Mouse (Mus musculus): ENCODE measurements at regions not wholly inside any gene's neighbourhood (a gene's known extent, or its start where the extent isn't known, plus 50 kb on each side); places are given as distances from the start of the nearest gene placed in this dataset.

GRCm38 (mm10) chr3:138609749-138610148 is 83.8 kb downstream of the Eif4e start:
- no peak for ATAC-seq
- 84% methylated on average over 1 of the region's 1 CpGs for WGBS
- Histone ChIP-seq H3K4me2 (no peak overlapping the region), H3K4me1 (no peaks in the 10 kb centered on the region), H3K27ac (0 out of 2 replicates have a peak overlapping the region, but pooled peaks have one; percentile 12), H3K9ac (no peak overlapping the region), H3K36me3 (ENCODE audit: poor library complexity, severe bottlenecking) (no peaks in the 10 kb centered on the region), H3K27me3 (no peaks in the 10 kb centered on the region), H3K4me3 (no peak overlapping the region), H3K9me3 (replicated peaks) (no peaks in the 10 kb centered on the region)

- Histone ChIP-seq H3K9me3 (replicated peaks) (no peaks in the 10 kb centered on the region), H3K4me1 (no peaks in the 10 kb centered on the region), H3K36me3 (ENCODE audit: poor library complexity, severe bottlenecking) (no peaks in the 10 kb centered on the region), H3K4me3 (no peak overlapping the region), H3K4me2 (no peak overlapping the region), H3K9ac (no peak overlapping the region), H3K27ac (no peak overlapping the region), H3K27me3 (no peaks in the 10 kb centered on the region)
- ATAC-seq = no peak
- WGBS = 79% methylated on average over 9 of the region's 9 CpGs
Measured at GRCm38 (mm10) chr3:138612884-138613653, 87.1 kb downstream of the Eif4e start.

DNA sequence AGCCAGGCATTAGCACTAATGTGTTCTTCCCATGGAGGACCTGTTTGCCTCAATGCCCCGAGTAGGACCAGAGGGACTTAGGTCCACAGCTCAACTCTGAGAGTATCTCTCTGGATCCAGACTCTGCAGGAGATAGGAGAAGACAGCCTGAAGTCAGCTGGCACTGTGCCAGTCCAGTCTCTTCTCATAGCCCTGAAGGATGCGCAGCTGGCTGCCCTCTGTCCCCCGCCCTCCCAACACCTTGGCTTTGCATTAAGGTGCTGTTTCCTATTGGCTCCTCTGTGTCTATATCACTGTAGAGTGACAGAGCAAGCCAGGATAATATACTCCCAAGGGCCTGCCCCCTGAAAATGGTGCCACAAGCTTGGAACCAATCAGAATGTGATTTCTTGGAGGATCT is 87.7 kb downstream of the Eif4e start:
- no peak overlapping the region for H3K4me2 ChIP-seq
- WGBS = 93% methylated on average over 3 of the region's 3 CpGs
- no peaks in the 10 kb centered on the region for H3K9me3 ChIP-seq (replicated peaks)
- no peak overlapping the region for H3K27ac ChIP-seq
- H3K4me1 ChIP-seq = no peaks in the 10 kb centered on the region
- ATAC-seq = no peak
- H3K36me3 ChIP-seq (ENCODE audit: poor library complexity, severe bottlenecking) = no peaks in the 10 kb centered on the region
- no peak overlapping the region for H3K9ac ChIP-seq
- H3K27me3 ChIP-seq = no peaks in the 10 kb centered on the region
- no peak overlapping the region for H3K4me3 ChIP-seq

DNA sequence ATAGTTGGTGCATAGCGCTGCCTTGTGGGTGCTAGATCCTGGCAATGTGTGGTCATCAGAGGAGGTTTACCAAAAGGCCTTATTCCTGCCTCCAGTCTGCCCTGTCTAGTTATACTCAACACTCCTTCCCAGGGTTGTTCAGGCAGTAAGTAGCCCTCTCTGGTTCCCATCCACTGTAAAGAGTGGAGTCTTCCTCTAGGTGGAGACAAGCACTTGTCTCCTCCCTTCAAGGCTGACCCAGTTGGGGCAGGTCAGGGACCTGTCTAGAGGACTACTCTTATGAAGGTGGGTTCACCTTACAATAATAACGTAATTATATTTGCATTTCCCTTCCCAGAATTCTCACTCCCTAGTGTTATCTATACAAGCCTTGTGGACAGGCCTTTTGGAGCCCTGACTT is 88.9 kb downstream of the Eif4e start:
- Histone ChIP-seq H3K9ac (no peak overlapping the region), H3K27ac (no peak overlapping the region), H3K27me3 (no peaks in the 10 kb centered on the region), H3K9me3 (replicated peaks) (no peaks in the 10 kb centered on the region), H3K4me2 (no peak overlapping the region), H3K4me3 (no peak overlapping the region), H3K4me1 (no peaks in the 10 kb centered on the region), H3K36me3 (ENCODE audit: poor library complexity, severe bottlenecking) (no peaks in the 10 kb centered on the region)
- 94% methylated on average over 2 of the region's 2 CpGs for WGBS
- no peak for ATAC-seq

- Histone ChIP-seq H3K27me3 (no peaks in the 10 kb centered on the region), H3K4me1 (no peaks in the 10 kb centered on the region), H3K4me2 (no peak overlapping the region), H3K9ac (no peak overlapping the region), H3K9me3 (replicated peaks) (no peaks in the 10 kb centered on the region), H3K36me3 (ENCODE audit: poor library complexity, severe bottlenecking) (no peaks in the 10 kb centered on the region), H3K27ac (no peak overlapping the region), H3K4me3 (no peak overlapping the region)
- ATAC-seq = no peak
- WGBS = 83% methylated on average over 4 of the region's 4 CpGs
Measured at GRCm38 (mm10) chr3:138620263-138620662, 94.3 kb downstream of the Eif4e start.

DNA sequence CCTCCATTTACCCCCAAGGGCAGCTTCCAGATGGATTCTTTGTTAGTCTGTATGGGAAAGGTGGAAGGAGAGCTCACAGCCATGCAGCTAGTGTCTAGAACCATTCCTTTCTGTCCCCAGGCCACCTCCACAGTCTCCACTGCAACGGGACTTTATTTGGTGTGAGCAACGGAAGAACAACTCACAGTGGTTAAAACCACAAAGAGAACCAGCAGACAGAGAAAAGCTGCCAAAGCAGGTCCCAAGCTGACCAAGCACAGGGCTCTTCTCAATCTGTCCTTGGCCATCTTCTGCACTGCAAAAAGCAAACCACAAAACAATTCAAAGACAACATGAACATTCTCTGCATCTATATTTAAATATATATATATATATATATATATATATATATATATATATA is 98.1 kb downstream of the Eif4e start:
- 85% methylated on average over 2 of the region's 2 CpGs for WGBS
- Histone ChIP-seq H3K4me2 (no peak overlapping the region), H3K4me1 (no peaks in the 10 kb centered on the region), H3K27me3 (no peaks in the 10 kb centered on the region), H3K36me3 (ENCODE audit: poor library complexity, severe bottlenecking) (no peaks in the 10 kb centered on the region), H3K9ac (no peak overlapping the region), H3K9me3 (replicated peaks) (no peaks in the 10 kb centered on the region), H3K27ac (no peak overlapping the region), H3K4me3 (no peak overlapping the region)
- no peak for ATAC-seq

GRCm38 (mm10) chr3:138626230-138626629 is 100.3 kb downstream of the Eif4e start:
- Histone ChIP-seq H3K9me3 (replicated peaks) (no peaks in the 10 kb centered on the region), H3K4me3 (no peak overlapping the region), H3K27me3 (no peaks in the 10 kb centered on the region), H3K4me1 (no peaks in the 10 kb centered on the region), H3K4me2 (no peak overlapping the region), H3K36me3 (ENCODE audit: poor library complexity, severe bottlenecking) (no peaks in the 10 kb centered on the region), H3K27ac (no peak overlapping the region), H3K9ac (no peak overlapping the region)
- ATAC-seq = no peak
- WGBS = 91% methylated on average over 4 of the region's 4 CpGs

- no peaks in the 10 kb centered on the region for H3K27me3 ChIP-seq
- no peaks in the 10 kb centered on the region for H3K9me3 ChIP-seq (replicated peaks)
- H3K4me1 ChIP-seq = no peaks in the 10 kb centered on the region
- no peak overlapping the region for H3K4me3 ChIP-seq
- no peaks in the 10 kb centered on the region for H3K36me3 ChIP-seq (ENCODE audit: poor library complexity, severe bottlenecking)
- no peak overlapping the region for H3K4me2 ChIP-seq
- ATAC-seq = no peak
- H3K9ac ChIP-seq = no peak overlapping the region
- no peak overlapping the region for H3K27ac ChIP-seq
- 86% methylated on average over 13 of the region's 13 CpGs for WGBS
Measured at GRCm38 (mm10) chr3:138630231-138630630, 104.3 kb downstream of the Eif4e start.

GRCm38 (mm10) chr3:138632086-138632485 is 106.1 kb downstream of the Eif4e start:
- H3K9ac ChIP-seq = no peak overlapping the region
- H3K4me3 ChIP-seq = no peak overlapping the region
- H3K36me3 ChIP-seq (ENCODE audit: poor library complexity, severe bottlenecking) = no peaks in the 10 kb centered on the region
- no peak for ATAC-seq
- 80% methylated on average over 2 of the region's 2 CpGs for WGBS
- no peaks in the 10 kb centered on the region for H3K27me3 ChIP-seq
- H3K27ac ChIP-seq = no peak overlapping the region
- no peaks in the 10 kb centered on the region for H3K9me3 ChIP-seq (replicated peaks)
- H3K4me2 ChIP-seq = no peak overlapping the region
- no peaks in the 10 kb centered on the region for H3K4me1 ChIP-seq

GRCm38 (mm10) chr3:138642026-138642425 is 100.0 kb upstream of the Tspan5 start:
- Histone ChIP-seq H3K27me3 (no peaks in the 10 kb centered on the region), H3K9ac (no peak overlapping the region), H3K36me3 (ENCODE audit: poor library complexity, severe bottlenecking) (no peaks in the 10 kb centered on the region), H3K27ac (no peak overlapping the region), H3K4me1 (peaks cover 23% of the 10 kb centered on the region), H3K4me3 (no peak overlapping the region), H3K4me2 (no peak overlapping the region), H3K9me3 (replicated peaks) (no peaks in the 10 kb centered on the region; the same call in 1 of the 2 replicates)
- 91% methylated on average over 1 of the region's 1 CpGs for whole genome bisulfite sequencing
- no peak for ATAC-seq

GRCm38 (mm10) chr3:138643951-138644285 is 98.1 kb upstream of the Tspan5 start:
- no peak; the same call in 1 of the 2 replicates for ATAC-seq

DNA sequence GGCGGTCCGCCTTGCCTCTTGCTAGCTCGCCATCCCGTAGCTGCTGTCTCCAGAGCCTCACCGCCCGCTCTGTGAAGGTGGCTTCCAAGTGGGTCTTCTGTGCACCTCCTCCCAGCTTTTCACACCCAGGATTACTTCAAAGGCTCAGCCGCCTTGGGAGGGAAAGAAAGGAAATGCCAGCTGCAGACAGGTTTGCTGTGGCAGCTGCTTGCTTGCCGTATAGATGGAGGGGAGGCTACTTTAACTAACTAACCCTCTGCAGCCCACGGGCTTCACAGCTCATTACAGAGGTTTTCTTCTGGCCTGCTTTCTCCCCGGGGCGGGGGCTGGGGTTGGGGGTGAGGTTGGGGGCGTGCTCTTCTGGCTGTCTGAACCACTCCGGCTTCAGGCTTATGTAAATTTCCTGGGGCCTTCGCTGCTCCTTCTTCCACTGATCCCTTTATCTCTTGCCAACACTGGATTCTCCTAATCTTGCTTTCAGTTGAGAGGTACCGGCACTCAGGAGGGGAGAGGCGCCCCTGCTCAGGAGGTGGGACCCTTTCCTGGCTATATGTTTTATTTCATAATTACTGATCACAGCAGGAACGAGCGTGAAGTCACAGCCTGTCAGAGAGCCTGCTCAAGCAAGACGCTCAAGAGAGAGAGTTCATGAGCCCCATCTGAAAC is 97.6 kb upstream of the Tspan5 start:
- Histone ChIP-seq H3K4me2 (peak overlapping the region; percentile 58), H3K36me3 (ENCODE audit: poor library complexity, severe bottlenecking) (no peaks in the 10 kb centered on the region), H3K27me3 (no peaks in the 10 kb centered on the region), H3K27ac (peak overlapping the region; percentile 68), H3K9me3 (replicated peaks) (no peaks in the 10 kb centered on the region; the same call in 1 of the 2 replicates), H3K9ac (peak overlapping the region; percentile 58), H3K4me1 (peaks cover 23% of the 10 kb centered on the region), H3K4me3 (peak overlapping the region; percentile 28)
- whole genome bisulfite sequencing = under 1% methylated on average over 19 of the region's 19 CpGs
- ATAC-seq = peak; percentile 85

More at GRCm38 (mm10) chr3:138643951-138644285, 98.1 kb upstream of the Tspan5 start:
- H3K9ac ChIP-seq = peak overlapping the region; percentile 58
- peak overlapping the region; percentile 68 for H3K27ac ChIP-seq
- peak overlapping the region; percentile 58 for H3K4me2 ChIP-seq
- peak overlapping the region; percentile 28 for H3K4me3 ChIP-seq
- H3K4me1 ChIP-seq = peaks cover 23% of the 10 kb centered on the region
- H3K9me3 ChIP-seq (replicated peaks) = no peaks in the 10 kb centered on the region; the same call in 1 of the 2 replicates
- 12% methylated on average over 15 of the region's 15 CpGs for WGBS
- no peaks in the 10 kb centered on the region for H3K27me3 ChIP-seq
- H3K36me3 ChIP-seq (ENCODE audit: poor library complexity, severe bottlenecking) = no peaks in the 10 kb centered on the region
